Mouse (Mus musculus): Measurements from ENCODE around the gene Itga2b.
A peak's percentile ranks its signal among the peaks of the same experiment; 100 is the strongest.

Itga2b gene

GRCm38 (mm10) chr11:102455740-102456396 lies 14.1 kb downstream of the Itga2b start:
- peak; percentile 71 for DNase-seq (ENCODE audit: low spot score)

- DNase-seq (ENCODE audit: low spot score), result no peak
These were observed 16.8 kb downstream of the Itga2b start for GRCm38 (mm10) chr11:102453131-102453530.

- DNase-seq (ENCODE audit: low spot score), result no peak
These were observed 20.6 kb downstream of the Itga2b start for GRCm38 (mm10) chr11:102449043-102450008.

GRCm38 (mm10) chr11:102448327-102448726 lies 21.6 kb downstream of the Itga2b start:
- no peak for DNase-seq (ENCODE audit: low spot score)

- DNase-seq (ENCODE audit: low spot score), result peak; percentile 89
These were observed 22.4 kb downstream of the Itga2b start, which contains the start of gene Fam171a2 for GRCm38 (mm10) chr11:102447497-102447896. Gene Fam171a2, minus strand, starts transcription at chr11:102447682.

GRCm38 (mm10) chr11:102446581-102447461 lies 23.1 kb downstream of the Itga2b start:
- DNase-seq (ENCODE audit: low spot score), result no peak

- no peak for DNase-seq (ENCODE audit: low spot score)
These were observed 24.0 kb downstream of the Itga2b start for GRCm38 (mm10) chr11:102445891-102446361.

- no peak for DNase-seq (ENCODE audit: low spot score)
These were observed 24.5 kb downstream of the Itga2b start for GRCm38 (mm10) chr11:102445264-102445890.

GRCm38 (mm10) chr11:102444781-102445180 lies 25.1 kb downstream of the Itga2b start:
- DNase-seq (ENCODE audit: low spot score), result no peak

GRCm38 (mm10) chr11:102444321-102444720 lies 25.6 kb downstream of the Itga2b start:
- DNase-seq (ENCODE audit: low spot score), result no peak

GRCm38 (mm10) chr11:102443740-102444139 lies 26.2 kb downstream of the Itga2b start:
- DNase-seq (ENCODE audit: low spot score), result no peak

GRCm38 (mm10) chr11:102442089-102442488 lies 27.8 kb downstream of the Itga2b start:
- no peak for DNase-seq (ENCODE audit: low spot score)

GRCm38 (mm10) chr11:102441434-102441833 lies 28.5 kb downstream of the Itga2b start:
- DNase-seq (ENCODE audit: low spot score), result no peak

- DNase-seq (ENCODE audit: low spot score), result no peak
These were observed 29.7 kb downstream of the Itga2b start for GRCm38 (mm10) chr11:102440255-102440654.

- DNase-seq (ENCODE audit: low spot score), result no peak
These were observed 30.5 kb downstream of the Itga2b start for GRCm38 (mm10) chr11:102439093-102440082.

GRCm38 (mm10) chr11:102438212-102439092 lies 31.5 kb downstream of the Itga2b start:
- peak; percentile 83 for DNase-seq (ENCODE audit: low spot score)

GRCm38 (mm10) chr11:102437120-102438061 lies 32.5 kb downstream of the Itga2b start:
- no peak for DNase-seq (ENCODE audit: low spot score)

- DNase-seq (ENCODE audit: low spot score), result no peak
These were observed 33.5 kb downstream of the Itga2b start for GRCm38 (mm10) chr11:102436471-102436790.

All from ovary, postnatal 14 days (tissue).